Mouse (Mus musculus): Measurements from ENCODE around the gene Man2a1. TPM values are rescaled to one million over a fixed set of nuclear protein-coding genes. Genes with fewer than 3 reads are reported as not detected.

Man2a1 gene
- total RNA-seq (2023) = 38.2 and 54.1 TPM in 2 replicates

DNA sequence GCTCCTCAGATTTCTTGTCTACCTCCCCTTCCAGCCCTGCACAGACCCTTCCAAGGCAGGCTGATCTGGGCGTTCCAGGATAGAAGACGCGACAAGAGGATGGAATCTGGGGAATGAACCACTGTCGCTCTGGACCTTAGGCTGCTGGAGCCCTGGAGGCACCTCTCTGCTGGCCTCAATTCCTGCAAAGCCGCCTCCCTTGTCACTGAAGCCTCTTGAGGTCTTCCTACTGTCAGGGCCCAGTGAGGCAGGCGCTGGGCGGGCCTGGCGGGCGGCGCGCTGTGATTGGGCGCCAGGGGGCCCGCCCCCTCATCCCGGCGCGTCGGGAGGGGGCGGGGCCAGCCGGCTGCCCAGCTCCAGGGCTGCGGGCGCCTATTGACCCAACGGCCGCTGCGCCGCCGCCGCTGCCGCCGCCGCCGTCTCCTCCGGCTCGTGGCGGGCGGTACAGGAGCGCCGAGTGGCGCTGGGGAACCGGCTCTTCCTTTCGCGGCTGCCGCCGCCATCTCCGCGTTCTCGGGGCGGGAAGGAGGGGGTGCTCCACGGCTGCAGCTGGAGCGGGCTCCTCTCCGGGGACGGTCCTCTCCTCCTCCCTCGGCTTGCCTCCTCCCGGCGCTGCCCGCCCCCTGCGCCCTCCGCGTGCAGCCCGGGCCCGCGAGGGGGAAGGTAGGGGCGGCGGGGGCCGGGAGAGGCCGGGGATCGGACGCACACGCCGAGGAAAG lies at the start of gene Man2a1:
Man2a1 (plus strand) TSS at position 365 of the 719 bp plus-strand sequence.

Other genes with a start within 250 kb of the Man2a1 start
- gene 4930583I09Rik, start 235.3 kb downstream of the Man2a1 start, total RNA-seq (2023) = not detected in 2 replicates

Data from neutrophil, adult 65 days (primary cell).